Mouse (Mus musculus): ENCODE measurements around the gene Stk32b. TPM values are rescaled to one million over a fixed set of nuclear protein-coding genes. Genes with fewer than 3 reads are reported as not detected.

Gene Stk32b
- polyA plus RNA-seq, 1 experiment from 2014 or later: 0.85 TPM

GRCm38 (mm10) chr5:37467646-37468045 is 249.3 kb downstream of the Stk32b start:
- WGBS: 94% methylated on average over 2 of the region's 2 CpGs
- DNase-seq (ENCODE audit: low spot score) (no peak), ATAC-seq (ENCODE audit: insufficient number of reproducible peaks, low FRiP score, low TSS enrichment, low read depth) (no peak)
- Histone ChIP-seq H3K4me1 (ENCODE audit: control insufficient read depth, insufficient read depth, low read length) (no peaks in the 10 kb centered on the region), H3K27ac (replicated peaks; ENCODE audit: low read depth, low read length) (no peak overlapping the region), H3K4me2 (ENCODE audit: low read depth, severe bottlenecking) (no peak overlapping the region), H3K9me3 (ENCODE audit: control insufficient read depth, low read length) (no peaks in the 10 kb centered on the region), H3K36me3 (ENCODE audit: control insufficient read depth, insufficient read depth, low read length) (no peaks in the 10 kb centered on the region), H3K4me3 (ENCODE audit: low read depth, low read length) (no peak overlapping the region), H3K9ac (ENCODE audit: low read length) (no peak overlapping the region), H3K27me3 (ENCODE audit: control insufficient read depth, insufficient read depth, low read length) (no peaks in the 10 kb centered on the region)

- no peak overlapping the region for H3K4me2 ChIP-seq (ENCODE audit: low read depth, severe bottlenecking)
- no peaks in the 10 kb centered on the region for H3K9me3 ChIP-seq (ENCODE audit: control insufficient read depth, low read length)
- ATAC-seq (ENCODE audit: insufficient number of reproducible peaks, low FRiP score, low TSS enrichment, low read depth) (no peak), DNase-seq (ENCODE audit: low spot score) (no peak)
- no peak overlapping the region for H3K9ac ChIP-seq (ENCODE audit: low read length)
- H3K27me3 ChIP-seq (ENCODE audit: control insufficient read depth, insufficient read depth, low read length): no peaks in the 10 kb centered on the region
- H3K4me1 ChIP-seq (ENCODE audit: control insufficient read depth, insufficient read depth, low read length): no peaks in the 10 kb centered on the region
- WGBS: 90% methylated on average over 10 of the region's 10 CpGs
- no peak overlapping the region for H3K27ac ChIP-seq (replicated peaks; ENCODE audit: low read depth, low read length)
- H3K4me3 ChIP-seq (ENCODE audit: low read depth, low read length): no peak overlapping the region
- no peaks in the 10 kb centered on the region for H3K36me3 ChIP-seq (ENCODE audit: control insufficient read depth, insufficient read depth, low read length)
Observed at GRCm38 (mm10) chr5:37465461-37465860, 251.5 kb downstream of the Stk32b start.

GRCm38 (mm10) chr5:37458236-37458635 is 258.7 kb downstream of the Stk32b start:
- H3K27ac ChIP-seq (replicated peaks; ENCODE audit: low read depth, low read length): no peak overlapping the region
- H3K27me3 ChIP-seq (ENCODE audit: control insufficient read depth, insufficient read depth, low read length): no peaks in the 10 kb centered on the region
- no peak overlapping the region for H3K4me3 ChIP-seq (ENCODE audit: low read depth, low read length)
- ATAC-seq (ENCODE audit: insufficient number of reproducible peaks, low FRiP score, low TSS enrichment, low read depth): no peak
- 64% methylated on average over 2 of the region's 2 CpGs for WGBS
- H3K9me3 ChIP-seq (ENCODE audit: control insufficient read depth, low read length): no peaks in the 10 kb centered on the region
- no peaks in the 10 kb centered on the region for H3K36me3 ChIP-seq (ENCODE audit: control insufficient read depth, insufficient read depth, low read length)
- no peak overlapping the region for H3K9ac ChIP-seq (ENCODE audit: low read length)
- no peak for DNase-seq (ENCODE audit: low spot score)
- H3K4me1 ChIP-seq (ENCODE audit: control insufficient read depth, insufficient read depth, low read length): no peaks in the 10 kb centered on the region
- H3K4me2 ChIP-seq (ENCODE audit: low read depth, severe bottlenecking): no peak overlapping the region

- WGBS: 89% methylated on average over 2 of the region's 2 CpGs
- no peak overlapping the region for H3K9ac ChIP-seq (ENCODE audit: low read length)
- no peak overlapping the region for H3K4me2 ChIP-seq (ENCODE audit: low read depth, severe bottlenecking)
- ATAC-seq (ENCODE audit: insufficient number of reproducible peaks, low FRiP score, low TSS enrichment, low read depth): no peak
- H3K27me3 ChIP-seq (ENCODE audit: control insufficient read depth, insufficient read depth, low read length): no peaks in the 10 kb centered on the region
- no peaks in the 10 kb centered on the region for H3K9me3 ChIP-seq (ENCODE audit: control insufficient read depth, low read length)
- no peaks in the 10 kb centered on the region for H3K36me3 ChIP-seq (ENCODE audit: control insufficient read depth, insufficient read depth, low read length)
- H3K4me3 ChIP-seq (ENCODE audit: low read depth, low read length): no peak overlapping the region
- no peaks in the 10 kb centered on the region for H3K4me1 ChIP-seq (ENCODE audit: control insufficient read depth, insufficient read depth, low read length)
- DNase-seq (ENCODE audit: low spot score): no peak
- no peak overlapping the region for H3K27ac ChIP-seq (replicated peaks; ENCODE audit: low read depth, low read length)
Observed at GRCm38 (mm10) chr5:37457831-37458230, 259.1 kb downstream of the Stk32b start.

GRCm38 (mm10) chr5:37457191-37457590 is 259.8 kb downstream of the Stk32b start:
- H3K4me3 ChIP-seq (ENCODE audit: low read depth, low read length): no peak overlapping the region
- ATAC-seq (ENCODE audit: insufficient number of reproducible peaks, low FRiP score, low TSS enrichment, low read depth) (no peak), DNase-seq (ENCODE audit: low spot score) (no peak)
- H3K4me2 ChIP-seq (ENCODE audit: low read depth, severe bottlenecking): no peak overlapping the region
- no peak overlapping the region for H3K9ac ChIP-seq (ENCODE audit: low read length)
- 82% methylated on average over 5 of the region's 5 CpGs for WGBS
- H3K9me3 ChIP-seq (ENCODE audit: control insufficient read depth, low read length): no peaks in the 10 kb centered on the region
- no peaks in the 10 kb centered on the region for H3K4me1 ChIP-seq (ENCODE audit: control insufficient read depth, insufficient read depth, low read length)
- H3K27ac ChIP-seq (replicated peaks; ENCODE audit: low read depth, low read length): no peak overlapping the region
- H3K27me3 ChIP-seq (ENCODE audit: control insufficient read depth, insufficient read depth, low read length): no peaks in the 10 kb centered on the region
- H3K36me3 ChIP-seq (ENCODE audit: control insufficient read depth, insufficient read depth, low read length): no peaks in the 10 kb centered on the region

- WGBS: 64% methylated on average over 2 of the region's 2 CpGs
- ATAC-seq (ENCODE audit: insufficient number of reproducible peaks, low FRiP score, low TSS enrichment, low read depth): no peak
Observed at GRCm38 (mm10) chr5:37456590-37456989, 260.4 kb downstream of the Stk32b start.

GRCm38 (mm10) chr5:37447546-37447945 is 269.4 kb downstream of the Stk32b start:
- Histone ChIP-seq H3K9ac (ENCODE audit: low read length) (no peak overlapping the region), H3K27me3 (ENCODE audit: control insufficient read depth, insufficient read depth, low read length) (no peaks in the 10 kb centered on the region), H3K4me3 (ENCODE audit: low read depth, low read length) (no peak overlapping the region), H3K36me3 (ENCODE audit: control insufficient read depth, insufficient read depth, low read length) (no peaks in the 10 kb centered on the region), H3K9me3 (ENCODE audit: control insufficient read depth, low read length) (no peaks in the 10 kb centered on the region), H3K4me1 (ENCODE audit: control insufficient read depth, insufficient read depth, low read length) (no peaks in the 10 kb centered on the region), H3K27ac (replicated peaks; ENCODE audit: low read depth, low read length) (no peak overlapping the region), H3K4me2 (ENCODE audit: low read depth, severe bottlenecking) (no peak overlapping the region)
- 84% methylated on average over 3 of the region's 3 CpGs for WGBS
- ATAC-seq (ENCODE audit: insufficient number of reproducible peaks, low FRiP score, low TSS enrichment, low read depth) (no peak), DNase-seq (ENCODE audit: low spot score) (no peak)

More at GRCm38 (mm10) chr5:37456590-37456989, 260.4 kb downstream of the Stk32b start:
- Histone ChIP-seq H3K9ac (ENCODE audit: low read length) (no peak overlapping the region), H3K4me1 (ENCODE audit: control insufficient read depth, insufficient read depth, low read length) (no peaks in the 10 kb centered on the region), H3K9me3 (ENCODE audit: control insufficient read depth, low read length) (no peaks in the 10 kb centered on the region), H3K4me2 (ENCODE audit: low read depth, severe bottlenecking) (no peak overlapping the region), H3K27ac (replicated peaks; ENCODE audit: low read depth, low read length) (no peak overlapping the region), H3K36me3 (ENCODE audit: control insufficient read depth, insufficient read depth, low read length) (no peaks in the 10 kb centered on the region), H3K4me3 (ENCODE audit: low read depth, low read length) (no peak overlapping the region), H3K27me3 (ENCODE audit: control insufficient read depth, insufficient read depth, low read length) (no peaks in the 10 kb centered on the region)
- DNase-seq (ENCODE audit: low spot score): no peak

- DNase-seq (ENCODE audit: low spot score): no peak
- Histone ChIP-seq H3K9ac (ENCODE audit: low read length) (no peak overlapping the region), H3K36me3 (ENCODE audit: control insufficient read depth, insufficient read depth, low read length) (no peaks in the 10 kb centered on the region), H3K27ac (replicated peaks; ENCODE audit: low read depth, low read length) (no peak overlapping the region), H3K27me3 (ENCODE audit: control insufficient read depth, insufficient read depth, low read length) (no peaks in the 10 kb centered on the region), H3K4me3 (ENCODE audit: low read depth, low read length) (no peak overlapping the region), H3K4me1 (ENCODE audit: control insufficient read depth, insufficient read depth, low read length) (no peaks in the 10 kb centered on the region), H3K9me3 (ENCODE audit: control insufficient read depth, low read length) (no peaks in the 10 kb centered on the region), H3K4me2 (ENCODE audit: low read depth, severe bottlenecking) (no peak overlapping the region)
- ATAC-seq (ENCODE audit: insufficient number of reproducible peaks, low FRiP score, low TSS enrichment, low read depth): no peak
- WGBS: 78% methylated on average over 2 of the region's 2 CpGs
Observed at GRCm38 (mm10) chr5:37442767-37443166, 274.2 kb downstream of the Stk32b start.

- Histone ChIP-seq H3K27ac (replicated peaks; ENCODE audit: low read depth, low read length) (no peak overlapping the region), H3K4me2 (ENCODE audit: low read depth, severe bottlenecking) (no peak overlapping the region), H3K9ac (ENCODE audit: low read length) (no peak overlapping the region), H3K9me3 (ENCODE audit: control insufficient read depth, low read length) (no peaks in the 10 kb centered on the region; the same call in 1 of the 2 replicates), H3K27me3 (ENCODE audit: control insufficient read depth, insufficient read depth, low read length) (no peaks in the 10 kb centered on the region), H3K4me1 (ENCODE audit: control insufficient read depth, insufficient read depth, low read length) (no peaks in the 10 kb centered on the region), H3K36me3 (ENCODE audit: control insufficient read depth, insufficient read depth, low read length) (no peaks in the 10 kb centered on the region), H3K4me3 (ENCODE audit: low read depth, low read length) (no peak overlapping the region)
- WGBS: 85% methylated on average over 3 of the region's 3 CpGs
- ATAC-seq (ENCODE audit: insufficient number of reproducible peaks, low FRiP score, low TSS enrichment, low read depth) (no peak), DNase-seq (ENCODE audit: low spot score) (no peak)
Observed at GRCm38 (mm10) chr5:37435417-37435816, 281.6 kb downstream of the Stk32b start.

Data from limb, embryonic 11.5 days (tissue).